Mouse (Mus musculus): Measurements from ENCODE around the gene Hmg20b.

The Hmg20b gene

GRCm38 (mm10) chr10:81378553-81379182 lies 28.4 kb upstream of the Hmg20b start:
- peak; percentile 100 for DNase-seq (ENCODE audit: low spot score)

- DNase-seq (ENCODE audit: low spot score), result no peak
Measured at GRCm38 (mm10) chr10:81377793-81378552, 27.7 kb upstream of the Hmg20b start, which contains the start of gene Fzr1. Gene Fzr1, minus strand, starts transcription at chr10:81378516.

GRCm38 (mm10) chr10:81377362-81377664 lies 27.0 kb upstream of the Hmg20b start:
- no peak for DNase-seq (ENCODE audit: low spot score)

- DNase-seq (ENCODE audit: low spot score), result no peak
Measured at GRCm38 (mm10) chr10:81376561-81377361, 26.5 kb upstream of the Hmg20b start.

- no peak for DNase-seq (ENCODE audit: low spot score)
Measured at GRCm38 (mm10) chr10:81375322-81375721, 25.0 kb upstream of the Hmg20b start.

- DNase-seq (ENCODE audit: low spot score), result no peak
Measured at GRCm38 (mm10) chr10:81367207-81367495, 16.9 kb upstream of the Hmg20b start.

- no peak for DNase-seq (ENCODE audit: low spot score)
Measured at GRCm38 (mm10) chr10:81366477-81367206, 16.4 kb upstream of the Hmg20b start.

- no peak for DNase-seq (ENCODE audit: low spot score)
Measured at GRCm38 (mm10) chr10:81365672-81366476, 15.6 kb upstream of the Hmg20b start, which contains the start of gene 4930404N11Rik. Gene 4930404N11Rik, minus strand, starts transcription at chr10:81365816.

- no peak for DNase-seq (ENCODE audit: low spot score)
Measured at GRCm38 (mm10) chr10:81365073-81365472, 14.8 kb upstream of the Hmg20b start.

- DNase-seq (ENCODE audit: low spot score), result peak; percentile 46
Measured at GRCm38 (mm10) chr10:81364666-81365065, 14.4 kb upstream of the Hmg20b start.

GRCm38 (mm10) chr10:81363436-81364346 lies 13.4 kb upstream of the Hmg20b start:
- DNase-seq (ENCODE audit: low spot score), result no peak

GRCm38 (mm10) chr10:81362336-81362949 lies 12.2 kb upstream of the Hmg20b start:
- DNase-seq (ENCODE audit: low spot score), result no peak

GRCm38 (mm10) chr10:81360721-81361120 lies 10.4 kb upstream of the Hmg20b start:
- DNase-seq (ENCODE audit: low spot score), result no peak

GRCm38 (mm10) chr10:81358841-81359240 lies 8.6 kb upstream of the Hmg20b start:
- DNase-seq (ENCODE audit: low spot score), result no peak

- no peak for DNase-seq (ENCODE audit: low spot score)
Measured at GRCm38 (mm10) chr10:81358209-81358608, 7.9 kb upstream of the Hmg20b start.

GRCm38 (mm10) chr10:81356991-81357844 lies 6.9 kb upstream of the Hmg20b start, which contains the start of gene Mfsd12:
Gene Mfsd12, plus strand, starts transcription at chr10:81357491.
- peak; percentile 91 for DNase-seq (ENCODE audit: low spot score)

- DNase-seq (ENCODE audit: low spot score), result no peak
Measured at GRCm38 (mm10) chr10:81356352-81356990, 6.2 kb upstream of the Hmg20b start.

- DNase-seq (ENCODE audit: low spot score), result no peak
Measured at GRCm38 (mm10) chr10:81355533-81355932, 5.3 kb upstream of the Hmg20b start.
